Mouse (Mus musculus) stomach, embryonic 15.5 days (tissue): ENCODE measurements around the gene Stpg1. TPM values are rescaled to one million over a fixed set of nuclear protein-coding genes. Genes with fewer than 3 reads are reported as not detected.

Experiments
- ATAC-seq: fragments of 200-750 bp; cut with Nextera tagmentation; 2 replicates; pipeline ENCODE4 v1.8.0; 2017; ENCODE audit warnings: low read depth, moderate number of reproducible peaks, moderate TSS enrichment; ENCODE audit not compliant: insufficient read depth, low FRiP score
- H3K27ac ChIP-seq: fragments of 300-500 bp; sonication (generic); 2 replicates; pipeline ENCODE4 v1.5.1; 2015; ENCODE audit warnings: mild to moderate bottlenecking, inconsistent platforms
- H3K27me3 ChIP-seq: fragments of 300-500 bp; sonication (generic); replicated peaks from 2 replicates; pipeline ENCODE4 v1.6.1; 2015; ENCODE audit warnings: inconsistent platforms
- H3K36me3 ChIP-seq: fragments of 300-500 bp; sonication (generic); 2 replicates; pipeline ENCODE4 v1.6.1; 2015; ENCODE audit warnings: inconsistent platforms
- H3K4me1 ChIP-seq: fragments of 300-500 bp; sonication (generic); 2 replicates; pipeline ENCODE4 v1.6.1; 2015; ENCODE audit warnings: inconsistent platforms
- H3K4me2 ChIP-seq: fragments of 300-500 bp; sonication (generic); 2 replicates; pipeline ENCODE4 v1.6.1; 2015; ENCODE audit warnings: mild to moderate bottlenecking, inconsistent platforms
- H3K4me3 ChIP-seq: fragments of 300-500 bp; sonication (generic); replicated peaks from 2 replicates; pipeline ENCODE4 v1.5.1; 2015; ENCODE audit warnings: inconsistent platforms
- H3K9ac ChIP-seq: fragments of 300-500 bp; sonication (generic); 2 replicates; pipeline ENCODE4 v1.6.1; 2015; ENCODE audit warnings: inconsistent platforms
- H3K9me3 ChIP-seq: fragments of 300-500 bp; sonication (generic); 2 replicates; pipeline ENCODE4 v1.6.1; 2016; ENCODE audit warnings: inconsistent platforms
- WGBS: fragments of 180-500 bp; shearing (Covaris S2); methylation state at CpG from one replicate; pipeline ENCODE4 v1.1.7; 2015; 5-methylcytosine and 5-hydroxymethylcytosine counted together
- polyA plus RNA-seq: library from polyadenylated mRNA; unstranded; fragments of >200 nt; fragmentation: Nextera tagmentation; extraction: Ambion mirVana; gene quantifications from 2 replicates; pipeline ENCODE4 v1.2.1, GENCODE M21; 2015

The Stpg1 gene
- polyA plus RNA-seq, 1 experiment from 2014 or later: 0.27 TPM

DNA sequence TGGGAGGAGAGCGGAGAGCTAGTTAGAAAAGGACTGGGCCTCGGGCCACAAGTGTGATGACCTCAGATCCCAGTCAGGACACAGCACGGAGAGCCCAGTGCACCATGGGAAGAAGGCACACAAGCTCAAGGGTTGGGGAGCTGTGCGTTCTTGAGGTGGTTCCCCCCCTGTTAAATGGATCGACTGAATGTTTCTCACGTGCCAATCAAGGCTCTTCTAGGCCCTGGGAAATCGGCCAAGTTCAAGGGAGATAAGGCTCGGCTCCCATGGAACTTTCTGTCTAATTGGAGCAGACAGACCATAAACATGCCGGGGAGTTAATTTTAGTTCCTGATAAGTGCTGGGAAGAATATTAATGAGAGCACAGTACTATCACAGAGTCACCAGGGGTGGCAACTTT lies 70.8 kb downstream of the Stpg1 start:
- no peaks in the 10 kb centered on the region for H3K36me3 ChIP-seq
- H3K9me3 ChIP-seq: no peaks in the 10 kb centered on the region
- H3K4me3 ChIP-seq: no peak overlapping the region
- H3K4me1 ChIP-seq: peaks cover 47% of the 10 kb centered on the region
- WGBS: 40% methylated on average over 9 of the region's 9 CpGs
- ATAC-seq: peak; percentile 44; the same call in 1 of the 2 replicates
- no peak overlapping the region for H3K4me2 ChIP-seq
- peaks cover 6% of the 10 kb centered on the region for H3K27me3 ChIP-seq
- no peak overlapping the region for H3K9ac ChIP-seq
- H3K27ac ChIP-seq: peak overlapping the region; percentile 62; the same call in 1 of the 2 replicates

DNA sequence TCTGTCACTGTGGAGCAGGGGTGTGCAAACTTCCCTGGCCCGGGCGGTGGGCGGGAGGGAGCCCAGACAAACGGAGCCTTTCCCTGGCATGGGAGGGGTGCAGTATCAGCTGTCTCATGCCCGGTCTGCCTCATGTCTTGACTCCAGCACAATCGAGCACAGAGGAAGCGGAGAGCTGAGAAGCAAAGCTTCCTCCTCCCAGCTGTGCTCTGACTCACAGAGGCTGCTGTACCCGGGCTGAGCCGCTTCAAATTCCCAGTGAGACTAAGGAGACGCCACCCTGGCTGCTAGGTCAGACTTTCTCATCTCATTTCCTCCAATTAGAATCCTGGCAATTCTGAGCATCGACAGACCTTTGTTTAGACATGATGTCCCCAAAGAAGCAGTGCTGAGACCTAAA lies 72.5 kb downstream of the Stpg1 start:
- Histone ChIP-seq H3K4me1 (peaks cover 53% of the 10 kb centered on the region), H3K9me3 (no peaks in the 10 kb centered on the region), H3K36me3 (no peaks in the 10 kb centered on the region), H3K27me3 (peaks cover 19% of the 10 kb centered on the region), H3K4me2 (no peak overlapping the region), H3K27ac (peak overlapping the region; percentile 67), H3K9ac (no peak overlapping the region), H3K4me3 (no peak overlapping the region)
- ATAC-seq: no peak
- WGBS: 30% methylated on average over 11 of the region's 11 CpGs

DNA sequence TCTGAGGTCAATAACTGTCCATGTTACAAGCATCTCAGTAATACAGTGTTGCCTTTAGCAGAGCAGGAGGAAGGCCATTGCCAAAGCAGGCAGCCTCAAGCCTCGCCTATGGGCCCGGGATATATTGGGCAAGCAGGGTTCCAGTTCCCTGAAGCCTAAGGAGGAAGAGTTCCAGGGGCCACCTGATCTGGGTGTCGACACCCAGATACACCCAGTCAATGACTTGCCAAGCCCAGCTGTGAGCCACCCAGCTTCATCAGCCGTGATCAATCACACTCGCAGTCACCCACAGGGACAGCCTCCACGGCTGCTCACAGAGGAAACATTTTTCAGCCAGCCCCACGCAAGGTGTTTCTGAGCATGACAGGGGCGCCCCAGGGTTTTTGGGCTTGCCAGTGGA lies 72.9 kb downstream of the Stpg1 start:
- H3K9me3 ChIP-seq: no peaks in the 10 kb centered on the region
- 47% methylated on average over 8 of the region's 8 CpGs for WGBS
- no peak overlapping the region for H3K4me3 ChIP-seq
- H3K4me2 ChIP-seq: no peak overlapping the region
- peaks cover 23% of the 10 kb centered on the region for H3K27me3 ChIP-seq
- H3K4me1 ChIP-seq: peaks cover 53% of the 10 kb centered on the region
- H3K9ac ChIP-seq: no peak overlapping the region
- peak overlapping the region; percentile 67 for H3K27ac ChIP-seq
- no peaks in the 10 kb centered on the region for H3K36me3 ChIP-seq
- no peak for ATAC-seq

DNA sequence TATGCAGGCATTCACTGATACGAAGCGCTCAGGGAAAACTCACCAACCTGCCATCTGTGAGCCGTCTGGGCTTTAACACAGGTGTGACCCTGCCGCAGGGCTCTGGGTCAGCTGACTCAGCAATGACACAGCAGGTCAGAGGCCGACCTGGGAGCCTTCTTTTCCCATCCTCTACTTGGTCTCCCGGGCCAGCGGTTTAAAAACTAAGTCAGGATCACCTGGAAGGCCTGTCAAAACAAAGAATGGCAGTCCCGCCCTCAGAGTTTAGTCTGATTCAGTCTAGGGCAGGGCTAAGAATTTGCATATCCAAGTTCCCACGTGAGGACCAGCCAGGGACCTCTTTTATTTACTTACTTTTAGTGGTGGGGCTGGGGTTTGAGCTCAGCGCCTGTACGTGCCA lies 74.6 kb downstream of the Stpg1 start:
- Histone ChIP-seq H3K36me3 (no peaks in the 10 kb centered on the region), H3K4me2 (peak overlapping the region; percentile 74), H3K9ac (no peak overlapping the region), H3K27ac (peak overlapping the region; percentile 62; the same call in 1 of the 2 replicates), H3K4me1 (peaks cover 66% of the 10 kb centered on the region), H3K9me3 (no peaks in the 10 kb centered on the region), H3K27me3 (peaks cover 30% of the 10 kb centered on the region), H3K4me3 (peak overlapping the region; percentile 40)
- WGBS: 10% methylated on average over 11 of the region's 11 CpGs
- no peak; the same call in 1 of the 2 replicates for ATAC-seq

- H3K27ac ChIP-seq: peak overlapping the region; percentile 76
- peak overlapping the region; percentile 74 for H3K4me2 ChIP-seq
- H3K4me3 ChIP-seq: peak overlapping the region; percentile 40
- ATAC-seq: no peak
- 15% methylated on average over 32 of the region's 32 CpGs for WGBS
- no peaks in the 10 kb centered on the region for H3K9me3 ChIP-seq
- H3K27me3 ChIP-seq: peaks cover 30% of the 10 kb centered on the region
- no peaks in the 10 kb centered on the region for H3K36me3 ChIP-seq
- H3K9ac ChIP-seq: peak overlapping the region; percentile 16; the same call in 1 of the 2 replicates
- H3K4me1 ChIP-seq: peaks cover 61% of the 10 kb centered on the region
Measured at GRCm38 (mm10) chr4:135570152-135571036, 75.8 kb downstream of the Stpg1 start.

DNA sequence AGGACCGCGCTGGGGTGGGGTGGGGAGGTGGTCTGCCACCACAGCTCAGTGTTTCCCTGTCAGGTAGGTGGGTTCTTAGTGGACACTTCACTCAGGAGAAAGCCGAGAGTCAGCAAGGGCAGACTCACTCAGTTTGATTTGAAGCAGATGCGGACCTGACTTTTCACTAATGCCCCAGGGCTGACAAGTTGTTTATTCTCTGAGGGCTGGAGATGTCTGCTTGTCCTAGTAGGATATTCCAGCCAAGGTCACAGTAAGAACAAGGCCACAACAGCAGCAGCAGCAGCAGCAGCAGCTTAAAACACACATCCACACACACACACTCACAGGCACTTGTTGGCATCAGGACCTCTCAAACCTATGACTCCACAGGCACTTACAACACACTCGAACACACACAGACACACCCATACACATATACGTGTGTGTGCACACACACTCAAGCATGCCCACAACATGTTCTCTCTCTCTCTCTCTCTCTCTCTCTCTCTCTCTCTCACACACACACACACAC lies 76.5 kb downstream of the Stpg1 start:
- Histone ChIP-seq H3K4me2 (peak overlapping the region; percentile 74), H3K27ac (peak overlapping the region; percentile 76), H3K4me1 (peaks cover 56% of the 10 kb centered on the region), H3K9ac (no peak overlapping the region), H3K36me3 (no peaks in the 10 kb centered on the region), H3K9me3 (no peaks in the 10 kb centered on the region), H3K27me3 (peaks cover 30% of the 10 kb centered on the region), H3K4me3 (peak overlapping the region; percentile 40)
- 40% methylated on average over 6 of the region's 6 CpGs for WGBS
- ATAC-seq: no peak

GRCm38 (mm10) chr4:135572276-135572675 lies 77.7 kb downstream of the Stpg1 start:
- H3K4me3 ChIP-seq: peak overlapping the region; percentile 40
- no peak for ATAC-seq
- no peaks in the 10 kb centered on the region for H3K9me3 ChIP-seq
- H3K27me3 ChIP-seq: peaks cover 30% of the 10 kb centered on the region
- H3K9ac ChIP-seq: no peak overlapping the region
- H3K27ac ChIP-seq: peak overlapping the region; percentile 77
- H3K4me2 ChIP-seq: peak overlapping the region; percentile 74
- no peaks in the 10 kb centered on the region for H3K36me3 ChIP-seq
- H3K4me1 ChIP-seq: peaks cover 44% of the 10 kb centered on the region
- 32% methylated on average over 8 of the region's 8 CpGs for WGBS

GRCm38 (mm10) chr4:135573251-135573808 lies 78.7 kb downstream of the Stpg1 start, which contains the start of gene Grhl3:
Gene Grhl3, minus strand, starts transcription at chr4:135573630.
- H3K9ac ChIP-seq: 0 out of 2 replicates have a peak within 1 kb of the TSS, but pooled peaks have one; percentile 4

GRCm38 (mm10) chr4:135575365-135576140 lies 81.0 kb downstream of the Stpg1 start:
- H3K9ac ChIP-seq: no peak overlapping the region

More at GRCm38 (mm10) chr4:135573251-135573808, 78.7 kb downstream of the Stpg1 start, which contains the start of gene Grhl3:
- Histone ChIP-seq H3K4me2 (peak within 1 kb of the TSS; percentile 74), H3K4me1 (peaks cover 33% of the 10 kb centered on the region), H3K27me3 (peaks cover 30% of the 10 kb centered on the region; the same call in 1 of the 2 replicates), H3K27ac (peak within 1 kb of the TSS; percentile 77), H3K9me3 (no peaks in the 10 kb centered on the region), H3K4me3 (peak within 1 kb of the TSS; percentile 40), H3K36me3 (no peaks in the 10 kb centered on the region)
- 1% methylated on average over 31 of the region's 31 CpGs for WGBS
- ATAC-seq: no peak

GRCm38 (mm10) chr4:135578490-135578889 lies 83.9 kb downstream of the Stpg1 start:
- Histone ChIP-seq H3K9me3 (no peaks in the 10 kb centered on the region), H3K27me3 (peaks cover 4% of the 10 kb centered on the region; the same call in 1 of the 2 replicates), H3K4me1 (peaks cover 9% of the 10 kb centered on the region; the same call in 1 of the 2 replicates), H3K36me3 (no peaks in the 10 kb centered on the region), H3K4me2 (no peak overlapping the region), H3K9ac (no peak overlapping the region), H3K4me3 (no peak overlapping the region), H3K27ac (no peak overlapping the region)
- ATAC-seq: no peak
- WGBS: 75% methylated on average over 5 of the region's 5 CpGs

More at GRCm38 (mm10) chr4:135575365-135576140, 81.0 kb downstream of the Stpg1 start:
- no peak overlapping the region for H3K4me3 ChIP-seq
- no peaks in the 10 kb centered on the region for H3K9me3 ChIP-seq
- peaks cover 23% of the 10 kb centered on the region; the same call in 1 of the 2 replicates for H3K27me3 ChIP-seq
- H3K36me3 ChIP-seq: no peaks in the 10 kb centered on the region
- 60% methylated on average over 15 of the region's 15 CpGs for WGBS
- H3K4me2 ChIP-seq: no peak overlapping the region
- peaks cover 18% of the 10 kb centered on the region for H3K4me1 ChIP-seq
- peak overlapping the region; percentile 16; the same call in 1 of the 2 replicates for H3K27ac ChIP-seq
- ATAC-seq: no peak

GRCm38 (mm10) chr4:135579695-135580094 lies 85.1 kb downstream of the Stpg1 start:
- Histone ChIP-seq H3K27me3 (no peaks in the 10 kb centered on the region), H3K36me3 (no peaks in the 10 kb centered on the region), H3K9ac (no peak overlapping the region), H3K9me3 (no peaks in the 10 kb centered on the region), H3K4me2 (no peak overlapping the region), H3K27ac (no peak overlapping the region), H3K4me3 (no peak overlapping the region), H3K4me1 (0 out of 2 replicates have a peak, but pooled peaks cover 2% of the 10 kb centered on the region)
- WGBS: 48% methylated on average over 6 of the region's 6 CpGs
- ATAC-seq: no peak
